Mouse (Mus musculus) bone marrow, adult 2 months (tissue): ENCODE results near the gene Hba-x.

Experiments
- CTCF ChIP-seq: fragments of 200-500 bp; IDR thresholded peaks from 2 replicates; pipeline ENCODE4 v1.5.1; 2011; ENCODE audit warnings: low read length, control low read depth; ENCODE audit not compliant: control insufficient read depth, insufficient read depth
- POLR2A ChIP-seq: fragments of 200-500 bp; IDR thresholded peaks from 2 replicates; pipeline ENCODE4 v1.6.1; 2011; ENCODE audit warnings: low read depth, mild to moderate bottlenecking, control low read depth, low read length, borderline replicate concordance; ENCODE audit not compliant: control insufficient read depth

- TF ChIP-seq CTCF (no peak), POLR2A (no peak)
Observed at GRCm38 (mm10) chr11:32256146-32256545, 20.1 kb upstream of the Hba-x start.
